Mouse (Mus musculus): ENCODE measurements around the gene Tmem98.

- TF ChIP-seq POLR2A (IDR thresholded peaks at IDR 0.05; ENCODE audit: insufficient read length, low read depth) (no peak), TCF12 (IDR thresholded peaks at IDR 0.05; ENCODE audit: insufficient read depth, poor library complexity, severe bottlenecking) (no peak)
Observed at GRCm38 (mm10) chr11:80778916-80779526, 31.0 kb upstream of the Tmem98 start.
